Mouse (Mus musculus) embryo, embryonic 11.5 days (tissue): ENCODE data around the gene Gm21118.
"Not testable (repeated sequence)": the region's sequence is repeated elsewhere in the genome, so short reads cannot be mapped to it uniquely, and the experiment has no call there.

Experiments used
- DNase-seq: peaks from one replicate; pipeline ENCODE4 v3.0.0-alpha.2; 2012; ENCODE audit warnings: low read depth, low spot score

Gene Gm21118

DNA sequence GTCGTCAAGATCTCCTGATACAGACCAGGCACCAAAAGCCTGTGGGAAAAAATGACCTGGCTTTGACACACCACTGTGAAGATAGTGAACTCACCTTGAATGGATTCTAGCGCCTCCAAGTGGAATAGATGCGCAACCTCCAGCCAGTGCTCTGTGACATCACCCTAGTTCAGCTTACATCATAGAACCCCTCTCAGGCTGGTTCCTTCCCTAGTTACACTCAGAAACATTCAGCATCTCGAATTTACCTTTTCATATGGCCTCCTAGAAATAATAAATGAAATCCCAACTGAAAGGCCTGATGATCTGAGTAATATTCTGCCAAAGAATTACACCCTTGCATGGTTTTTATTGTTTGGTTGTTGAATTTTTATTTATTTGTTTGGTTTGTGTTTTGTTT lies at the start of gene Gm21118:
Gm21118 (minus strand) TSS at position 101 of the 400 bp plus-strand sequence.
- DNase-seq: not testable (repeated sequence)

DNA sequence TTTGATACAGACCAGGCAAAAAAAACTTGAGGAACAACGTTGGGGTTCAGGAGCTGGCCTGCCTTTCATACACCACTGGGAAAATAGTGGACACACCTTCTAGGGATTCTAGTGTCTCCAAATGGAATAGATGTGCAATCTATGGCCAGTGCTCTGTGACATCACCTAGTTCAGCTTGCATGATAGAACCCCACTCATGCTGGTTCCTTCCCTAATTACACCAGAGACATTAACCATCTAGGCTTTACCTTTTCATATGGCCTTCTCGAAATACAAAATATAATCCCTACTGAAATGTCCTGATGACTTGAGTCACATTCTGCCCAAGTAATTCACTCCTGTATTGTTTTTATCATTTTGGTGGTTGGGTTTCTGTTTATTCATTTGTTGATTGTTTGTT lies 29.7 kb upstream of the Gm21118 start, which contains the start of the genes Gm29423 and Gm29644:
Gm29423 (minus strand) TSS at position 101 of the 400 bp plus-strand sequence.
Gm29644 (minus strand) TSS at position 157 of the 400 bp plus-strand sequence.
- DNase-seq: not testable (repeated sequence)
